Comparison of ENCODE assay signal across 16 mouse cellular contexts in genomic region chr4:142024536-142024935, GRCm38 (mm10). TPM values are rescaled to one million over a fixed set of nuclear protein-coding genes. Genes with fewer than 3 reads are reported as not detected.
"Had no signal": no experiment of that assay in that cellular context is flagged by ENCODE, and none has a peak within 500 bp of the region (broad histone marks: within the 10 kb centered on the region; RNA-seq: fewer than 3 reads in every experiment).

No protein-coding gene starts in this region.

- H3K36me3 ChIP-seq: neural tube, embryonic 15.5 days; stomach, embryonic 15.5 days had no signal

- H3K9me3 ChIP-seq: neural tube, embryonic 15.5 days; stomach, embryonic 15.5 days had no signal

- H3K9ac ChIP-seq: neural tube, embryonic 15.5 days; stomach, embryonic 15.5 days had no signal

- H3K27me3 ChIP-seq: neural tube, embryonic 15.5 days; stomach, embryonic 15.5 days had no signal

- H3K4me2 ChIP-seq: neural tube, embryonic 15.5 days; stomach, embryonic 15.5 days had no signal

- H3K4me3 ChIP-seq: neural tube, embryonic 15.5 days; stomach, embryonic 15.5 days had no signal

- DNase-seq: retina, postnatal 1 day; right cerebral cortex, adult 18-20 months; right cerebral cortex, postnatal 14 days; right cerebral cortex, postnatal 25 days; right cerebral cortex, postnatal 4 days; spleen, adult 18-20 months; thymus, adult 18-20 months; thymus, adult 2 months; thymus, postnatal 14 days; thymus, postnatal 25 days; thymus, postnatal 36 days; thymus, postnatal 4 days had no signal

- H3K4me1 ChIP-seq: neural tube, embryonic 15.5 days; stomach, embryonic 15.5 days had no signal

- H3K27ac ChIP-seq: neural tube, embryonic 15.5 days; stomach, embryonic 15.5 days; stomach, postnatal 0 days had no signal

RNA-seq across cellular contexts. Expression of gene Fhad1, which starts 9.7 kb away (rescaled TPM):
- total RNA-seq: neutrophil, adult 5-6 weeks had no signal
